Mouse (Mus musculus) spleen, adult 2 months (tissue): ENCODE measurements around the gene Abt1.
"Not testable (repeated sequence)": the region's sequence is repeated elsewhere in the genome, so short reads cannot be mapped to it uniquely, and the experiment has no call there.

Source experiments
- CTCF ChIP-seq: fragments of 200-500 bp; IDR thresholded peaks from 2 replicates; pipeline ENCODE4 v1.5.1; 2011; ENCODE audit warnings: mild to moderate bottlenecking, inconsistent platforms; ENCODE audit not compliant: insufficient read depth, insufficient read length, insufficient replicate concordance; ENCODE audit errors: extremely low read depth
- POLR2A ChIP-seq: fragments of 200-500 bp; IDR thresholded peaks from 2 replicates; pipeline ENCODE4 v1.6.1; 2011; ENCODE audit warnings: low read depth, low read length, inconsistent platforms

DNA sequence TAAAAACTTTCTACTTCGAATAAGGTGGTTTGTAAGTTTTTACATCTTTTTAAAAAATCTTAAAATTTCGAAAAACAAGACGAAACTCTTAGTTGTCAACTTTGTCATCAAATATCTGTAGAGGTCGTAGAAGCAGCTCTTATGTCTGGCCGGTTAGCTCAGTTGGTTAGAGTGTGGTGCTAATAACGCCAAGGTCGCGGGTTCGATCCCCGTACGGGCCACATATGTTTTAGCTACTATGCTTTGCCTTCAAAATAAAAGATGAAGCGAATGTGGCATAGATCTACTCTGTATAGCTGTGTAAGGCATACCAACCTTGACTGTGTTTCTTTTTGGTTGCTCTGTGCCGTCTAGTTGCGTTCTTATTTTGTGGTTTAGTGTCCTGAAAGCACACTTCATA, 26.8 kb downstream of the Abt1 start:
- TF ChIP-seq POLR2A, CTCF: not testable (repeated sequence)
